Mouse (Mus musculus) MEL (cell line): ENCODE measurements around the gene Prok1.

Experiments
- CTCF ChIP-seq, 3 experiments: IDR thresholded peaks in 2 of 3; conservative IDR thresholded peaks in 1 of 3; 2 replicates each; pipeline ENCODE4 v1.5.1; 2011 to 2012; ENCODE audit warnings: low read length in 3 of 3, low read depth in 2 of 3, mild to moderate bottlenecking in 2 of 3, improper control_type of control experiment in 1 of 3, inconsistent platforms in 1 of 3, mixed read lengths in 1 of 3, moderate library complexity in 1 of 3; ENCODE audit not compliant: control insufficient read depth in 1 of 3, insufficient read depth in 1 of 3, poor library complexity in 1 of 3, severe bottlenecking in 1 of 3
- ELF1 ChIP-seq: IDR thresholded peaks from 2 replicates; pipeline ENCODE4 v1.6.1; 2014; ENCODE audit warnings: low read depth, mild to moderate bottlenecking, inconsistent platforms, low read length, improper control_type of control experiment, moderate library complexity
- GABPA ChIP-seq: IDR thresholded peaks from 2 replicates; pipeline ENCODE4 v1.6.1; 2012; ENCODE audit warnings: low read depth, mild to moderate bottlenecking, inconsistent platforms, low read length, improper control_type of control experiment, moderate library complexity
- KAT2A ChIP-seq: conservative IDR thresholded peaks from 2 replicates; pipeline ENCODE4 v1.6.1; 2012; ENCODE audit warnings: low read depth, low read length, improper control_type of control experiment, inconsistent platforms
- MAX ChIP-seq: IDR thresholded peaks from 2 replicates; pipeline ENCODE4 v1.6.1; 2011; ENCODE audit warnings: low read length, improper control_type of control experiment
- MXI1 ChIP-seq: IDR thresholded peaks from 2 replicates; pipeline ENCODE4 v1.6.1; 2011; ENCODE audit warnings: mild to moderate bottlenecking, low read depth, low read length, improper control_type of control experiment
- MYC ChIP-seq: IDR thresholded peaks from 2 replicates; pipeline ENCODE4 v1.6.1; 2011; ENCODE audit warnings: low read depth, mild to moderate bottlenecking, low read length, improper control_type of control experiment, moderate library complexity
- POLR2AphosphoS2 ChIP-seq: IDR thresholded peaks from 2 replicates; pipeline ENCODE4 v1.6.1; 2011; ENCODE audit warnings: low read length, improper control_type of control experiment
- TCF12 ChIP-seq: IDR thresholded peaks from 2 replicates; pipeline ENCODE4 v1.6.1; 2014; ENCODE audit warnings: low read depth, mild to moderate bottlenecking, inconsistent platforms, low read length, improper control_type of control experiment, moderate library complexity
- USF1 ChIP-seq: IDR thresholded peaks from 2 replicates; pipeline ENCODE4 v1.6.1; 2014; ENCODE audit warnings: low read depth, mild to moderate bottlenecking, inconsistent platforms, low read length, improper control_type of control experiment, moderate library complexity
- ZMIZ1 ChIP-seq: IDR thresholded peaks from 2 replicates; pipeline ENCODE4 v1.6.1; 2012; ENCODE audit warnings: low read depth, mild to moderate bottlenecking, inconsistent platforms, low read length, improper control_type of control experiment, moderate library complexity
- ZNF384 ChIP-seq: IDR thresholded peaks from 2 replicates; pipeline ENCODE4 v1.6.1; 2012; ENCODE audit warnings: low read depth, mild to moderate bottlenecking, inconsistent platforms, low read length, improper control_type of control experiment

- TF ChIP-seq GABPA: no peak
- no peak for TF ChIP-seq ELF1
- no peak for TF ChIP-seq USF1
- TF ChIP-seq ZNF384: no peak
- no peak for TF ChIP-seq POLR2AphosphoS2
- TF ChIP-seq CTCF (IDR thresholded peaks at IDR 0.05 in 2 of 3, conservative IDR thresholded peaks at IDR 0.05 in 1 of 3; ENCODE audit: control insufficient read depth in 1 of 3, insufficient read depth in 1 of 3, low read depth in 2 of 3, low read length in 3 of 3, poor library complexity in 1 of 3, severe bottlenecking in 1 of 3): no peak
- TF ChIP-seq ZMIZ1: no peak
- TF ChIP-seq MAX: no peak
- no peak for TF ChIP-seq TCF12
- no peak for TF ChIP-seq MXI1
- no peak for TF ChIP-seq MYC
- TF ChIP-seq KAT2A: no peak
These were observed 37.1 kb upstream of the Prok1 start for GRCm38 (mm10) chr3:107276626-107277025.
